Mouse (Mus musculus): ENCODE data around the gene Fabp6. TPM values are rescaled to one million over a fixed set of nuclear protein-coding genes. Genes with fewer than 3 reads are reported as not detected.

Fabp6 gene
- polyA plus RNA-seq, 1 experiment from 2014 or later: not detected

Other genes starting within 250 kb of the Fabp6 start
- 113 and 117 TPM in 2 replicates for gene Pttg1, start 175.3 kb downstream of the Fabp6 start, polyA plus RNA-seq (2015; fragmentation: Nextera tagmentation; extraction: Ambion mirVana)
- gene Slu7, start 167.8 kb downstream of the Fabp6 start, polyA plus RNA-seq (2015; fragmentation: Nextera tagmentation; extraction: Ambion mirVana): 32.0 and 36.8 TPM in 2 replicates
- 3.0 and 3.3 TPM in 2 replicates for gene C1qtnf2, start 127.3 kb downstream of the Fabp6 start, polyA plus RNA-seq (2015; fragmentation: Nextera tagmentation; extraction: Ambion mirVana)
- 15.7 and 20.7 TPM in 2 replicates for gene Ccnjl, start 72.8 kb downstream of the Fabp6 start, polyA plus RNA-seq (2015; fragmentation: Nextera tagmentation; extraction: Ambion mirVana)
- 4.7 and 5.0 TPM in 2 replicates for gene 4933415A04Rik, start 14.5 kb downstream of the Fabp6 start, polyA plus RNA-seq (2015; fragmentation: Nextera tagmentation; extraction: Ambion mirVana)
- 18.0 and 18.4 TPM in 2 replicates for gene Pwwp2a, start 80.5 kb upstream of the Fabp6 start, polyA plus RNA-seq (2015; fragmentation: Nextera tagmentation; extraction: Ambion mirVana)
- gene Ttc1, start 146.5 kb upstream of the Fabp6 start, polyA plus RNA-seq (2015; fragmentation: Nextera tagmentation; extraction: Ambion mirVana): 54.4 and 57.8 TPM in 2 replicates